Mouse (Mus musculus) MEL (cell line): Measurements from ENCODE around the gene Edrf1. TPM values are rescaled to one million over a fixed set of nuclear protein-coding genes. Genes with fewer than 3 reads are reported as not detected.
A peak's percentile ranks its signal among the peaks of the same experiment; 100 is the strongest.

Experiments
- DNase-seq: peaks from one replicate; pipeline ENCODE4 v3.0.0; 2011; ENCODE audit warnings: low read depth, low spot score
- H3K27ac ChIP-seq: 2 replicates; pipeline ENCODE4 v1.5.1; 2012; ENCODE audit warnings: low read depth, mild to moderate bottlenecking, control low read depth, low read length, moderate library complexity; ENCODE audit not compliant: control insufficient read depth
- H3K27me3 ChIP-seq, 2 experiments: fragments of 150-350 bp in 1 of 2; sonication (generic) in 1 of 2; 2 replicates each; pipeline ENCODE4 v1.6.1; 2012; ENCODE audit warnings: low read length in 2 of 2, mild to moderate bottlenecking in 2 of 2, improper control_type of control experiment in 1 of 2, moderate library complexity in 1 of 2; ENCODE audit not compliant: insufficient read depth in 2 of 2, control insufficient read depth in 1 of 2
- H3K36me3 ChIP-seq, 2 experiments: 2 replicates each; pipeline ENCODE4 v1.6.1; 2012 to 2014; ENCODE audit warnings: low read length in 2 of 2, improper control_type of control experiment in 1 of 2, inconsistent platforms in 1 of 2, mild to moderate bottlenecking in 1 of 2; ENCODE audit not compliant: insufficient read depth in 2 of 2, control insufficient read depth in 1 of 2
- H3K4me1 ChIP-seq, 2 experiments: fragments of 150-350 bp in 1 of 2; sonication (generic) in 1 of 2; 2 replicates each; pipeline ENCODE4 v1.6.1; 2012; ENCODE audit warnings: low read length in 2 of 2, improper control_type of control experiment in 1 of 2, mild to moderate bottlenecking in 1 of 2; ENCODE audit not compliant: insufficient read depth in 2 of 2, control insufficient read depth in 1 of 2
- H3K4me3 ChIP-seq, 2 experiments: fragments of 150-350 bp in 1 of 2; sonication (generic) in 1 of 2; 2 replicates each; pipeline ENCODE4 v1.5.1; 2012; ENCODE audit warnings: low read depth in 2 of 2, low read length in 2 of 2, mild to moderate bottlenecking in 2 of 2, moderate library complexity in 2 of 2, control low read depth in 1 of 2, improper control_type of control experiment in 1 of 2; ENCODE audit not compliant: control insufficient read depth in 1 of 2, insufficient read depth in 1 of 2
- H3K79me2 ChIP-seq: 2 replicates; pipeline ENCODE4 v1.6.1; 2012; ENCODE audit warnings: mild to moderate bottlenecking, low read length, moderate library complexity; ENCODE audit not compliant: control insufficient read depth, poor library complexity, insufficient read depth
- H3K9ac ChIP-seq: 2 replicates; pipeline ENCODE4 v1.6.1; 2012; ENCODE audit warnings: low read depth, mild to moderate bottlenecking, control low read depth, low read length, moderate library complexity; ENCODE audit not compliant: control insufficient read depth, poor library complexity, severe bottlenecking
- H3K9me3 ChIP-seq: fragments of 150-350 bp; sonication (generic); replicated peaks from 2 replicates; pipeline ENCODE4 v1.6.1; 2012; ENCODE audit warnings: mild to moderate bottlenecking, low read length, improper control_type of control experiment, moderate library complexity; ENCODE audit not compliant: insufficient read depth
- CHD1 ChIP-seq: IDR thresholded peaks from 2 replicates; pipeline ENCODE4 v1.6.1; 2012; ENCODE audit warnings: low read depth, mild to moderate bottlenecking, inconsistent platforms, low read length, improper control_type of control experiment
- CTCF ChIP-seq, 3 experiments: IDR thresholded peaks in 2 of 3; conservative IDR thresholded peaks in 1 of 3; 2 replicates each; pipeline ENCODE4 v1.5.1; 2011 to 2012; ENCODE audit warnings: low read length in 3 of 3, low read depth in 2 of 3, mild to moderate bottlenecking in 2 of 3, improper control_type of control experiment in 1 of 3, inconsistent platforms in 1 of 3, mixed read lengths in 1 of 3, moderate library complexity in 1 of 3; ENCODE audit not compliant: control insufficient read depth in 1 of 3, insufficient read depth in 1 of 3, poor library complexity in 1 of 3, severe bottlenecking in 1 of 3
- E2F4 ChIP-seq: IDR thresholded peaks from 2 replicates; pipeline ENCODE4 v1.6.1; 2011; ENCODE audit warnings: low read depth, low read length, improper control_type of control experiment, borderline replicate concordance
- EP300 ChIP-seq, 2 experiments: IDR thresholded peaks; 2 replicates each; pipeline ENCODE4 v1.6.1; 2011; ENCODE audit warnings: improper control_type of control experiment in 2 of 2, low read length in 2 of 2, low read depth in 1 of 2, mild to moderate bottlenecking in 1 of 2
- GATA1 ChIP-seq: IDR thresholded peaks from 2 replicates; pipeline ENCODE4 v1.6.1; 2011; ENCODE audit warnings: low read depth, low read length, improper control_type of control experiment
- JUND ChIP-seq: IDR thresholded peaks from 2 replicates; pipeline ENCODE4 v1.6.1; 2011; ENCODE audit warnings: low read depth, mild to moderate bottlenecking, improper control_type of control experiment, low read length
- MAFK ChIP-seq: IDR thresholded peaks from 2 replicates; pipeline ENCODE4 v1.6.1; 2011; ENCODE audit warnings: low read depth, mild to moderate bottlenecking, low read length, improper control_type of control experiment, borderline replicate concordance
- MAZ ChIP-seq: IDR thresholded peaks from 2 replicates; pipeline ENCODE4 v1.6.1; 2012; ENCODE audit warnings: low read depth, mild to moderate bottlenecking, inconsistent platforms, low read length, improper control_type of control experiment
- MEF2A ChIP-seq: IDR thresholded peaks from 2 replicates; pipeline ENCODE4 v1.6.1; 2014; ENCODE audit warnings: low read depth, mild to moderate bottlenecking, inconsistent platforms, low read length, improper control_type of control experiment; ENCODE audit not compliant: poor library complexity, insufficient replicate concordance, severe bottlenecking; ENCODE audit errors: extremely low read depth
- MYC ChIP-seq: IDR thresholded peaks from 2 replicates; pipeline ENCODE4 v1.6.1; 2011; ENCODE audit warnings: low read depth, mild to moderate bottlenecking, low read length, improper control_type of control experiment, moderate library complexity
- NRF1 ChIP-seq: IDR thresholded peaks from 2 replicates; pipeline ENCODE4 v1.6.1; 2014; ENCODE audit warnings: low read depth, mild to moderate bottlenecking, inconsistent platforms, low read length, improper control_type of control experiment, moderate library complexity; ENCODE audit not compliant: poor library complexity, insufficient read depth, severe bottlenecking
- POLR2A ChIP-seq, 2 experiments: IDR thresholded peaks; 2 replicates each; pipeline ENCODE4 v1.6.1; 2011 to 2012; ENCODE audit warnings: low read length in 2 of 2, mild to moderate bottlenecking in 2 of 2, control low read depth in 1 of 2, improper control_type of control experiment in 1 of 2, low read depth in 1 of 2, moderate library complexity in 1 of 2; ENCODE audit not compliant: control insufficient read depth in 1 of 2, insufficient read depth in 1 of 2, poor library complexity in 1 of 2
- POLR2AphosphoS5 ChIP-seq: IDR thresholded peaks from 2 replicates; pipeline ENCODE4 v1.6.1; 2012; ENCODE audit warnings: low read depth, borderline replicate concordance, mild to moderate bottlenecking, inconsistent platforms, low read length, moderate library complexity, mixed read lengths
- RAD21 ChIP-seq: IDR thresholded peaks from 2 replicates; pipeline ENCODE4 v1.6.1; 2011; ENCODE audit warnings: mild to moderate bottlenecking, low read depth, low read length, improper control_type of control experiment
- RCOR1 ChIP-seq: IDR thresholded peaks from 2 replicates; pipeline ENCODE4 v1.6.1; 2012; ENCODE audit warnings: low read depth, mild to moderate bottlenecking, inconsistent platforms, low read length, improper control_type of control experiment
- SIN3A ChIP-seq: IDR thresholded peaks from 2 replicates; pipeline ENCODE4 v1.6.1; 2012; ENCODE audit warnings: low read length, improper control_type of control experiment, inconsistent platforms
- SMC3 ChIP-seq: IDR thresholded peaks from 2 replicates; pipeline ENCODE4 v1.6.1; 2011; ENCODE audit warnings: low read depth, low read length, improper control_type of control experiment
- TBP ChIP-seq: IDR thresholded peaks from 2 replicates; pipeline ENCODE4 v1.8.0; 2011; ENCODE audit warnings: low read depth, low read length, improper control_type of control experiment
- TCF12 ChIP-seq: IDR thresholded peaks from 2 replicates; pipeline ENCODE4 v1.6.1; 2014; ENCODE audit warnings: low read depth, mild to moderate bottlenecking, inconsistent platforms, low read length, improper control_type of control experiment, moderate library complexity
- USF1 ChIP-seq: IDR thresholded peaks from 2 replicates; pipeline ENCODE4 v1.6.1; 2014; ENCODE audit warnings: low read depth, mild to moderate bottlenecking, inconsistent platforms, low read length, improper control_type of control experiment, moderate library complexity
- ZC3H11A ChIP-seq: IDR thresholded peaks from 2 replicates; pipeline ENCODE4 v1.6.1; 2012; ENCODE audit warnings: low read depth, mild to moderate bottlenecking, inconsistent platforms, low read length, improper control_type of control experiment
- polyA plus RNA-seq, 2 experiments: library from polyadenylated mRNA; stranded (reverse) in 1 of 2; unstranded in 1 of 2; fragments of >175 nt in 1 of 2; fragments of >200 nt in 1 of 2; gene quantifications; 2 replicates each; pipeline versions ENCODE4 v1.2.1 to v1.2.4; 2012; ENCODE audit warnings: low replicate concordance in 2 of 2, low read depth in 1 of 2; ENCODE audit not compliant: insufficient read length in 2 of 2, insufficient read depth in 1 of 2, missing spikeins in 1 of 2
- total RNA-seq: library from RNA; depleted of rRNA; stranded (reverse); fragments of 300-350 nt; gene quantifications from 2 replicates; pipeline ENCODE4 v1.2.3, GENCODE M21; 2012

Edrf1 gene
- total and polyA plus RNA-seq, 3 experiments = 17.8 to 104 (median 28.1) TPM

- TF ChIP-seq RAD21 = no peak
- TF ChIP-seq TCF12 = peak; percentile 94
- TF ChIP-seq E2F4 = no peak
- TF ChIP-seq POLR2AphosphoS5 = no peak
- peak; percentile 90 for TF ChIP-seq GATA1
- no peak for TF ChIP-seq JUND
- TF ChIP-seq MAFK = no peak
- 0 out of 2 replicates have a peak, but pooled peaks have one; percentile 15 for TF ChIP-seq MEF2A
- TF ChIP-seq POLR2A (IDR thresholded peaks at IDR 0.05; ENCODE audit: control insufficient read depth in 1 of 2, insufficient read depth in 1 of 2, low read depth in 1 of 2, low read length in 2 of 2, poor library complexity in 1 of 2) = no peak
- no peak for TF ChIP-seq ZC3H11A
Observed at GRCm38 (mm10) chr7:133702333-133702732, 65.0 kb downstream of the Edrf1 start (continued).

- Histone ChIP-seq H3K27ac (no peak overlapping the region), H3K9ac (no peak overlapping the region), H3K9me3 (no peaks in the 10 kb centered on the region), H3K79me2 (no peaks in the 10 kb centered on the region; the same call in 1 of the 2 replicates), H3K4me1 (peaks cover 9 to 10% of the 10 kb centered on the region in 2 experiments), H3K27me3 (no peaks in the 10 kb centered on the region), H3K4me3 (no peak overlapping the region), H3K36me3 (peaks cover 0 to 13% of the 10 kb centered on the region in 2 experiments; a peak in 2 of 4 replicates)
- DNase-seq = no peak
- no peak for TF ChIP-seq TCF12
- no peak for TF ChIP-seq CTCF (IDR thresholded peaks at IDR 0.05 in 2 of 3, conservative IDR thresholded peaks at IDR 0.05 in 1 of 3; ENCODE audit: control insufficient read depth in 1 of 3, insufficient read depth in 1 of 3, low read depth in 2 of 3, low read length in 3 of 3, poor library complexity in 1 of 3, severe bottlenecking in 1 of 3)
- TF ChIP-seq E2F4 = no peak
- TF ChIP-seq SIN3A = no peak
- TF ChIP-seq RCOR1 = no peak
- TF ChIP-seq NRF1 = no peak
- TF ChIP-seq MAZ = no peak
- no peak for TF ChIP-seq USF1
- TF ChIP-seq GATA1 = no peak
- no peak for TF ChIP-seq RAD21
- TF ChIP-seq EP300 (IDR thresholded peaks at IDR 0.05; ENCODE audit: low read depth in 1 of 2, low read length in 2 of 2) = no peak
- no peak for TF ChIP-seq MYC
- TF ChIP-seq CHD1 = no peak
- TF ChIP-seq SMC3 = no peak
- TF ChIP-seq TBP = no peak
Observed at GRCm38 (mm10) chr7:133703906-133704305, 66.6 kb downstream of the Edrf1 start.
